Mouse (Mus musculus): Measurements from ENCODE around the gene Klhl5. TPM values are rescaled to one million over a fixed set of nuclear protein-coding genes. Genes with fewer than 3 reads are reported as not detected.

The Klhl5 gene
- total and polyA plus RNA-seq, 2 experiments from 2014 or later: 49.1 to 49.8 TPM

- no peak overlapping the region for H3K27ac ChIP-seq
- WGBS: 90% methylated on average over 3 of the region's 3 CpGs
- H3K4me3 ChIP-seq (ENCODE audit: low read length): no peak overlapping the region
- ATAC-seq (no peak), DNase-seq (ENCODE audit: low spot score) (no peak)
- H3K4me1 ChIP-seq (ENCODE audit: insufficient read depth, low read length): no peaks in the 10 kb centered on the region
- no peak overlapping the region for H3K9ac ChIP-seq (replicated peaks; ENCODE audit: low read length)
- H3K4me2 ChIP-seq (ENCODE audit: low read depth, low read length): no peak overlapping the region
- H3K36me3 ChIP-seq (ENCODE audit: insufficient read depth, low read length): no peaks in the 10 kb centered on the region
- no peaks in the 10 kb centered on the region for H3K9me3 ChIP-seq (ENCODE audit: low read length)
- TF ChIP-seq CTCF (IDR thresholded peaks at IDR 0.05; ENCODE audit: low read depth): no peak
- H3K27me3 ChIP-seq (ENCODE audit: insufficient read depth, low read length): no peaks in the 10 kb centered on the region
Observed at GRCm38 (mm10) chr5:65096082-65096481, 11.3 kb upstream of the Klhl5 start.

GRCm38 (mm10) chr5:65096805-65097204 is 10.5 kb upstream of the Klhl5 start:
- 81% methylated on average over 3 of the region's 3 CpGs for WGBS
- DNase-seq (ENCODE audit: low spot score) (no peak), ATAC-seq (no peak)
- no peak for TF ChIP-seq CTCF (IDR thresholded peaks at IDR 0.05; ENCODE audit: low read depth)
- Histone ChIP-seq H3K27me3 (ENCODE audit: insufficient read depth, low read length) (no peaks in the 10 kb centered on the region), H3K4me1 (ENCODE audit: insufficient read depth, low read length) (no peaks in the 10 kb centered on the region), H3K36me3 (ENCODE audit: insufficient read depth, low read length) (no peaks in the 10 kb centered on the region), H3K4me3 (ENCODE audit: low read length) (no peak overlapping the region), H3K27ac (no peak overlapping the region), H3K4me2 (ENCODE audit: low read depth, low read length) (no peak overlapping the region), H3K9me3 (ENCODE audit: low read length) (no peaks in the 10 kb centered on the region), H3K9ac (replicated peaks; ENCODE audit: low read length) (no peak overlapping the region)

- ATAC-seq (no peak), DNase-seq (ENCODE audit: low spot score) (no peak)
- Histone ChIP-seq H3K9ac (replicated peaks; ENCODE audit: low read length) (no peak overlapping the region), H3K27me3 (ENCODE audit: insufficient read depth, low read length) (no peaks in the 10 kb centered on the region), H3K4me1 (ENCODE audit: insufficient read depth, low read length) (no peaks in the 10 kb centered on the region), H3K4me2 (ENCODE audit: low read depth, low read length) (no peak overlapping the region), H3K27ac (no peak overlapping the region), H3K4me3 (ENCODE audit: low read length) (no peak overlapping the region), H3K36me3 (ENCODE audit: insufficient read depth, low read length) (no peaks in the 10 kb centered on the region), H3K9me3 (ENCODE audit: low read length) (no peaks in the 10 kb centered on the region)
- 85% methylated on average over 5 of the region's 5 CpGs for WGBS
- no peak for TF ChIP-seq CTCF (IDR thresholded peaks at IDR 0.05; ENCODE audit: low read depth)
Observed at GRCm38 (mm10) chr5:65097457-65097856, 9.9 kb upstream of the Klhl5 start.

- Histone ChIP-seq H3K9ac (replicated peaks; ENCODE audit: low read length) (no peak overlapping the region), H3K4me1 (ENCODE audit: insufficient read depth, low read length) (no peaks in the 10 kb centered on the region), H3K27ac (no peak overlapping the region), H3K9me3 (ENCODE audit: low read length) (no peaks in the 10 kb centered on the region), H3K27me3 (ENCODE audit: insufficient read depth, low read length) (no peaks in the 10 kb centered on the region), H3K4me3 (ENCODE audit: low read length) (no peak overlapping the region), H3K36me3 (ENCODE audit: insufficient read depth, low read length) (no peaks in the 10 kb centered on the region), H3K4me2 (ENCODE audit: low read depth, low read length) (no peak overlapping the region)
- WGBS: 49% methylated on average over 11 of the region's 11 CpGs
- DNase-seq (ENCODE audit: low spot score) (no peak), ATAC-seq (no peak)
- no peak for TF ChIP-seq CTCF (IDR thresholded peaks at IDR 0.05; ENCODE audit: low read depth)
Observed at GRCm38 (mm10) chr5:65100002-65100401, 7.3 kb upstream of the Klhl5 start.

GRCm38 (mm10) chr5:65101209-65101608 is 6.1 kb upstream of the Klhl5 start:
- H3K9ac ChIP-seq (replicated peaks; ENCODE audit: low read length): no peak overlapping the region
- H3K4me3 ChIP-seq (ENCODE audit: low read length): no peak overlapping the region
- no peaks in the 10 kb centered on the region for H3K36me3 ChIP-seq (ENCODE audit: insufficient read depth, low read length)
- WGBS: 85% methylated on average over 5 of the region's 5 CpGs
- no peak for TF ChIP-seq CTCF (IDR thresholded peaks at IDR 0.05; ENCODE audit: low read depth)
- DNase-seq (ENCODE audit: low spot score): no peak
- H3K4me2 ChIP-seq (ENCODE audit: low read depth, low read length): no peak overlapping the region
- ATAC-seq: no peak
- H3K9me3 ChIP-seq (ENCODE audit: low read length): no peaks in the 10 kb centered on the region
- no peaks in the 10 kb centered on the region for H3K27me3 ChIP-seq (ENCODE audit: insufficient read depth, low read length)
- H3K4me1 ChIP-seq (ENCODE audit: insufficient read depth, low read length): no peaks in the 10 kb centered on the region
- no peak overlapping the region for H3K27ac ChIP-seq

GRCm38 (mm10) chr5:65101621-65102020 is 5.7 kb upstream of the Klhl5 start:
- no peak for TF ChIP-seq CTCF (IDR thresholded peaks at IDR 0.05; ENCODE audit: low read depth)
- Histone ChIP-seq H3K4me1 (ENCODE audit: insufficient read depth, low read length) (no peaks in the 10 kb centered on the region), H3K9me3 (ENCODE audit: low read length) (no peaks in the 10 kb centered on the region), H3K27me3 (ENCODE audit: insufficient read depth, low read length) (no peaks in the 10 kb centered on the region), H3K4me3 (ENCODE audit: low read length) (no peak overlapping the region), H3K27ac (no peak overlapping the region), H3K36me3 (ENCODE audit: insufficient read depth, low read length) (no peaks in the 10 kb centered on the region), H3K9ac (replicated peaks; ENCODE audit: low read length) (no peak overlapping the region), H3K4me2 (ENCODE audit: low read depth, low read length) (no peak overlapping the region)
- ATAC-seq (no peak), DNase-seq (ENCODE audit: low spot score) (no peak)
- 88% methylated on average over 6 of the region's 6 CpGs for WGBS

- no peaks in the 10 kb centered on the region for H3K36me3 ChIP-seq (ENCODE audit: insufficient read depth, low read length)
- no peaks in the 10 kb centered on the region for H3K9me3 ChIP-seq (ENCODE audit: low read length)
- no peak for TF ChIP-seq CTCF (IDR thresholded peaks at IDR 0.05; ENCODE audit: low read depth)
- H3K4me1 ChIP-seq (ENCODE audit: insufficient read depth, low read length): no peaks in the 10 kb centered on the region
- no peak overlapping the region for H3K9ac ChIP-seq (replicated peaks; ENCODE audit: low read length)
- H3K27ac ChIP-seq: no peak overlapping the region
- DNase-seq (ENCODE audit: low spot score) (no peak), ATAC-seq (no peak)
- 82% methylated on average over 3 of the region's 3 CpGs for WGBS
- H3K27me3 ChIP-seq (ENCODE audit: insufficient read depth, low read length): no peaks in the 10 kb centered on the region
- H3K4me3 ChIP-seq (ENCODE audit: low read length): no peak overlapping the region
- H3K4me2 ChIP-seq (ENCODE audit: low read depth, low read length): no peak overlapping the region
Observed at GRCm38 (mm10) chr5:65102026-65102640, 5.2 kb upstream of the Klhl5 start.

All from hindbrain, postnatal 0 days (tissue).